Mouse (Mus musculus): ENCODE measurements around the gene Gm10309. TPM values are rescaled to one million over a fixed set of nuclear protein-coding genes. Genes with fewer than 3 reads are reported as not detected.
"Not testable (repeated sequence)": the region's sequence is repeated elsewhere in the genome, so short reads cannot be mapped to it uniquely, and the experiment has no call there.

Gm10309 gene
- polyA plus RNA-seq, 1 experiment: 0.04 TPM

DNA sequence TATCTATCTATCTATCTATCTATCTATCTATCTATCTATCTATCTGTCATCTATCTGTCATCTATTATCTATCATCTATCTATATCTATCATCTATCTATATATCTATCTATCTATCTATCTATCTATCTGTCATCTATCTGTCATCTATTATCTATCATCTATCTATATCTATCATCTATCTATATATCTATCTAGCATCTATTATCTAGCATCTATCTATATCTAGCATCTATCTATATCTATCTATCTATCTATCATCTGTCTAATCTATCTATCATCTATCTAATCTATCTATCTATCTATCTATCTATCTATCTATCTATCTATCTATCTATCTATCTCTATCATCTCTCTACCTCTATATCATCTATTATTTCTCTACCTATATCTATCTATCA is 27.6 kb downstream of the Gm10309 start:
- not testable (repeated sequence) for DNase-seq (ENCODE audit: extremely low spot score in 1 of 2, low spot score in 1 of 2)

DNA sequence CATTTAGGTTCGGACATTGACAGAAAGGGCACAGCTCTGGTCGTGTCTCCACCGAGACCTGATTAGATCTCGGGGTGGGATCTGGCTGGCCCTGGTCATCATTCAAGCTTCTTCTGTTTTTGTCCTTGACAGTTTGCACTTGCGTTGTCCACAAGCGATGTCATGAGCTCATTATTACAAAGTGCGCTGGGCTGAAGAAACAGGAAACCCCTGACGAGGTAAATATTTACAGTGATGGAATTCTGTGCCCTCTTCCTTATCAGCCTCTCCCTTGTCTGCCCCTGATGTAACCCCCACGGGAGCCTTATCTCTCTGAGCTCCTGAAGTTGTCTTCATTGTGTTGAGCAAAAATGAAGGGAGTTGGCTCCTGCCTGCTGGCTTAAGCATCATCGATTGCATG is 28.4 kb downstream of the Gm10309 start:
- no peak for DNase-seq (ENCODE audit: extremely low spot score in 1 of 2, low spot score in 1 of 2)

GRCm38 (mm10) chr17:86471684-86472083 is 33.3 kb downstream of the Gm10309 start:
- peak in 1 of 2 experiments; percentile 72 for DNase-seq (ENCODE audit: extremely low spot score in 1 of 2, low spot score in 1 of 2)

DNA sequence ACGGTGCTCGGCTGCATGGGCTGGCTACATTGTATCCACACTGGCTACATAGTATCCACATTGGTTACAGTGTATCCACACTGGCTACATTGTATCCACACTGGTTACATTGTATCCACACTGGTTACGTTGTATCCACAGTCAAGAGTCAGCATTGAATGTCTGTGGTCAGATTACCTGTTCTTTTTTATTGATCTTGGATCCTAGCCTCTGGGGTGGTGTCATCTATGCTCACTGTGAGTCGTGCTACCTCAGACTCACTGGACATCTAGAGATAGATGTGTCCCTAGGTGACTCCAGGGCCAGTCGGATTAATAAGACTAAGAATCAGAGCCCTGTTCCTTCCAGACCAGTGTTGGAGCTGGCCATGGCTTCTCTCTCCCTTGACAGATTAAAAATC is 34.9 kb downstream of the Gm10309 start:
- DNase-seq (ENCODE audit: extremely low spot score in 1 of 2, low spot score in 1 of 2): no peak

DNA sequence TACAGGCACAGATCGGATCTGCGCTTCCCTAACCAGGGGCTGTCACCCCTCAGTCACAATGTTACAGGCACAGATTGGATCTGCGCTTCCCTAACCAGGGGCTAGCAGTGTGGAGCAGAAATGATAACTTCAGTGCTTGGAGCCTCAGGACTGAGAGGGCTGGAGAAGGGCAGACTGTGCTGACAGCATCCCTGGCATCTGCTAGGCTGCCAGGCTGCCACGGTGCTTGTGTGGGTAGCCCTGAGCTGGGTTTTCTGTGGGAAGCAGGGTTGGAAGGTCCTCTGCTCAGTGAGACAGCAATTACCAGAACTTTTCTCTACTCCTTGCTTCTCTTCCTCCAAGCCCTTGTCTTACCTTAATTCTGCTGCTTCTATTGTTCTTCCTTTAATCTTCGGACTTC is 37.1 kb downstream of the Gm10309 start:
- DNase-seq (ENCODE audit: extremely low spot score in 1 of 2, low spot score in 1 of 2): no peak

DNA sequence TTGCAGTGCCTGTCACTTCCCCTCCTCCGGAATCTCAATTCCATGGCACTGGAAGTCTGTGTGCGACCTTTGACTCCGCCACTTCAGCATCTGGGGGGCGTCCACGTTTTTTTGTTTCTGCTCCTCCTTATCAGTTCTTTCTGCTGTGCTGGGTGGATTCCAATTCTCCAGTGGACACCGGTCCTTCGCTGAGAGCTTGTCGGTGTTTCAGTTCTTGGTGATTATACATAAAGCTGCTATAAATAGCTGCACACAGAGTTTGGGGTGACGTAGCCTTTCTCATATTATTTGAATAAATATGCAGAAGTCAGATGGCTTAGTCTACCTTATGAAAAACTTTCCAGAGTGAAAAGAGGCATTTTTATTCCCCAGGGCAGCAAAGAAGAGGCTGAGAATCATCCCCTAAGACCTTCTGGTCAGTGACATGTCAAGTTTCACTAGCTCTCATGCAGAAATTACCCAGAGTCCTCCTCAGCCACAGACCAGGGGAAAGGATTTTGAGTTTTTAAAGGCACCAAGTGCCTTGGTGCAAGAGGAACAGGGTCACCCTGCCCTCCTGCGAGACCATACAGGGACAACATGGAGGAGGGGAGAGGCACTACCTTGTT is 37.6 kb downstream of the Gm10309 start:
- no peak for DNase-seq (ENCODE audit: extremely low spot score in 1 of 2, low spot score in 1 of 2)

- no peak for DNase-seq (ENCODE audit: extremely low spot score in 1 of 2, low spot score in 1 of 2)
Measured at GRCm38 (mm10) chr17:86466871-86467270, 38.2 kb downstream of the Gm10309 start.

- no peak for DNase-seq (ENCODE audit: extremely low spot score in 1 of 2, low spot score in 1 of 2)
Measured at GRCm38 (mm10) chr17:86466412-86466811, 38.6 kb downstream of the Gm10309 start.

DNA sequence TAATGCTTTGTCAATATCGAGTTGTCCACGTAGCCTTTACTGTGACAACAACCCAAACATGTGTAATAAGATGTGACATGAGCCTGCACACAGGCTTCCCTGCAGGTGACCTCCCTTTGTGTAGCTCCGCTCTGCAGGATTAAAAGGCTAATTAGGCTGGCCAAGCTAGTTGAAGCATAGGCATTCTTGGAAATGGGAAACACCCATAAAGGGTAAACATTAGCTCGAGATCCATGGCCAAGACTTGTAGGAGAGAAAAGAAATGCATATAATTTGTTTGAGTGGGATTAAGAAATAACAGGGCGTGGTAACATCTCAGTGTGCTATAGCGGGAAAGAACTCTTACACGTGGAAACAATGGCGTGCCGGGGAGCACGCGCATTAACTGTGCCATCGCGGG is 39.2 kb downstream of the Gm10309 start:
- no peak for DNase-seq (ENCODE audit: extremely low spot score in 1 of 2, low spot score in 1 of 2)

- peak in 1 of 2 experiments; percentile 55 for DNase-seq (ENCODE audit: extremely low spot score in 1 of 2, low spot score in 1 of 2)
Measured at GRCm38 (mm10) chr17:86464689-86465363, 40.2 kb downstream of the Gm10309 start.

DNA sequence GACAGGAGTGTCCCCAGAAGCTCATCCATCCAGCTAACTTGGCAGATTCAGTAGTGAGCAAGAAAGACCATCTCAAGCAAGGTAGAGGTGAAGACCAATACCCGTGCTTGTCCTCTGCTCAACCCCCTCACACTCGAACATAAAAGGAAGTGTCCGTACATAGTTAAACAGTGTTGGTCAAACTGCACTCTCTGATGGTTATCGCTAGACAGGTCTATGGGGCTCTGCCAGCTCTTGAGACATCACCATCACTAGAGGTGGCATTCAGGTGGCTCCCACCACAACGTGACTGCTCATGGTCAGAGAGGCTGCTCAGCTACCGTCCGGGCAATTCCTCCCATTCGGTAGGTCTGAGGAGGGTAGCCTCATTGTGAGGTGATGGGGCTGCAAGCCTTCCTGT is 40.8 kb downstream of the Gm10309 start:
- DNase-seq (ENCODE audit: extremely low spot score in 1 of 2, low spot score in 1 of 2): no peak

DNA sequence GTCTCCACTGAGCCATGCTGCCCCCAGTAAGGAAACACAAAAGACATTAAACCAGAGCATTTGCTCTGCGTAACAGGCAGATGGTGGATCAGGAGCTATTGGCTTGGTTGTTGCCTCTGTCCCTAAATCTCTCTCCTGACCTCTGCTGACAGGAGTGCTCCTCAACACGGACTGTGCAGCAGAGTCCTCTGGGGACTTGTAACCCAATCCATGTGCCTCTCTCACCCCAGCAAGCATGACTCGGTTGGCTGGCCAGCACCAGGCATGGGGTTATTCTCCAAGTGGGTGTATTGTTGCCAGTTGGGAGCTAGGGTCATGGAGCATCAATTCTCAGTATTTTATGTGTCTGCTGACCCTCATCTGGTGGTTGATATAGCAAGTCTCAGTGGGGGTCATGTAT is 41.7 kb downstream of the Gm10309 start:
- no peak for DNase-seq (ENCODE audit: extremely low spot score in 1 of 2, low spot score in 1 of 2)

DNA sequence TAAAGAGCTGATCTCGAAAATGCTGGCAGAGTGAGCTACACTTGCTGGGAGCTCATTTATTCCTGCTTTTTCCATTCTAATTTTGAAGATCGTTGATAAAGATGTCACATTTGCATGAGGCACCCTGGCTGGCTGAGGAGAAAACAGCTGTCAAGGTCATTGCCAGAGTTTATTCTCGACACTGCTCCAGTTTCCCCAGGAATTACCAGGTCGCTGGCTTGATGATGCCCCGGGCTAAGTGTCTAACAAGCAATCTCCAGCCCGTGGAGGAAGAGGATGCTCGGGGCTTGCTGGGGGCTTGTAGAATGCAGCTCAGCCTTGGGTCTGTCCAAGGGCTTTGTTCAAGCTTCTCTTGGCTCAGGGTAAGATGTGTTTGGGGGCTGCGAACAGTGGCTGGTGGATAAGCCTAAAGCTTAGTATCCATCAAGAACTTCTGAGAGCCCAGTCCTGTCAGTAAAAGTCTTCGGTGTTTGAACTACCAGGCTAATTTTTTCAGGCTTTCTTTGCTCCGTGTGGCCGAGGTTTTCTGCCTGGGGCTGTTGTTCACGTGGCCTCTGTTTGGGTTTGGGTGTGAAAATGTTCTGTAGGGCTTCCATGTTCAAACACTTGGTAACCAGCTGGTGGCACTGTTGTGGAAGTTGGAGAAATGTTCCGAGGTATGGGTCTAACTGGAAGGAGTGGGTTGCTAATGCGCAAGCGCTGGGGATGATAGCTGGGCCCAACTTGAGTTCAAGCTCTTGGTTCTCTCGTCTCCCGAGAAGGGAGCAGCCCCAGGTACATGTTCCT is 44.2 kb downstream of the Gm10309 start:
- DNase-seq (ENCODE audit: extremely low spot score in 1 of 2, low spot score in 1 of 2): no peak

GRCm38 (mm10) chr17:86458302-86458980 is 46.6 kb downstream of the Gm10309 start:
- no peak for DNase-seq (ENCODE audit: extremely low spot score in 1 of 2, low spot score in 1 of 2)

DNA sequence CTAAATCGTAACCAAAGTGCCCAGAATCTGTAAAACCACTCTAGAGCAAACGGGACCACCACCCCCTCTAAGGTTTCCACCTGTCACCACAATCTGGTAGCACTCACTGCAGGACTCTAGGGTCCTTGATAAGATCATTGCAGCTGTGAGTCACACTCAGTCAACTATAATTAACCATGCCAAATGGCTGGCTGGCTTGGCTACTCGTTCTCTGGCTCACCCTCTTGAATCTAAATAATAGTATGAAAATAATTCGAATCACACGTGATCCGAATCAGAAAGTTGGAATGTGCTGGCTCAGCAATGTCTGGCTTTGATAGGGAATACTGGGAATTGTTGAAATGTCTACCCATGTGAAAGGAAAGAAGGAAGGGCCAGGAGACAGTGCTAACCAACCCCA is 48.5 kb downstream of the Gm10309 start:
- DNase-seq (ENCODE audit: extremely low spot score in 1 of 2, low spot score in 1 of 2): no peak

DNA sequence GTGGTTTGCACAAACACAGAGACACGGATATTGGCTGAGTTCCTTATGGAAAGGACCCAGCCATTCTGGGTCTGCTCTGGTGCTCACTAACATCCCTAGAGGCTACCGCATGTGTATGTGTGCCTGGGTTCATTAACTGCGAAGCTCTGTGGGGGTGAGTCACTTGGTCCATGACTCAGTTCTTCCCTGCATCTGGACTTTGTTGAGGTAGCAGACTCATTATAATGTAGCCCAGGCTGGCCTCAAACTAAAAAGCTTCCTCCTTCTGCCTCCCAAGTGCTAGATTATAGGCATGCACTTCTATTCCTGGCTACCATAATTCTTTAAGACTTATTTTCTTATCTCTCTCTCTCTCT is 50.7 kb downstream of the Gm10309 start:
- no peak for DNase-seq (ENCODE audit: extremely low spot score in 1 of 2, low spot score in 1 of 2)

DNA sequence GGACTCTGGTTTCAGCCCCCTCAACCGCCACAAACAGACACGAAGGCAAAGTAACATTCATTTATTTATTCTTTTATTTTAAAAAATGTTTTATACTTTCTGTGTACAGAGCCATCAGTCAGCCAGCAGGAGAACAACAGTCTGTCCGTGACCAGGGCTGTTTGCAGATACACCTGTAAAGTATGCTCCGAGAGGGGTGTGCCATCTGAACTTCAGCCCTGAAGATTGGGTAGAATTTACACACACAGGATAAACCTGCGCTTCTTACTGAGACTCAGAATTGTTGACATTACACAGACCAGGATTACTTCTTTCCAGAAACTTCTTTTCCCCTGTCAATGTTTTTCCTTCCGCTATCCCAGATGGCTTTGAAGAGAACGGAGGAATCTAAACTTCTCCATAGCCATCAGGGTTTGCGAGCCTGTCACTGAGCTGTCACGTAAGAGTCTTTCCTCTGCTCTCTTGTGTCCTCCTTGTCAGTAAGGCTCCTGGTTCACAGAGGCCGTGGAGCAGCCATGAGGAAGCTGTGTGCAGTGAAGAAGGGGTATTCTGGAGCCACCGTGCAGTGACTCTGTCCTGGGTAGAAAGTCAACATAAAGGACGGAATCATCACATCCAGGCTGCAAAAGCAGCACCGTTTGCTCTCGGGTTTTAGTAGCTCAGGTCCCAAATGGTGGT is 51.2 kb downstream of the Gm10309 start:
- DNase-seq (ENCODE audit: extremely low spot score in 1 of 2, low spot score in 1 of 2): no peak

DNA sequence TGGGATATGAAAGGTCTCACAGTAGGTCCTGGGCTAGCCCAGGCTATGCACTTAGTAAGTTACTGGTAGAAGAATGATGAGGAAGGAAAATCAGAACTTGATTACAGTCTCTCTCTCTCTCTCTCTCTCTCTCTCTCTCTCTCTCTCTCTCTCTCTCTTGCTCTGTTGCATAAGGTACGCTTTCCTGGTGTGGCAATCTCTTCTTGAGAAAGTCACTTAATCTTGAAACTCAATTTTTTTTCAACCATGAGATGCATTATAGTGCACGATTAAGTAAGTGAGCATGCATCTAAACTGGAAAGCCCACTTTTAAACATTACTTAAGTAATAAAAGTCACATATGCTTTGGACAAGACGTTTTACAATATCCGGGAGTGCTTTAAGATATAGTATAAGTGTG is 52.1 kb downstream of the Gm10309 start:
- no peak for DNase-seq (ENCODE audit: extremely low spot score in 1 of 2, low spot score in 1 of 2)

All from frontal cortex, adult 2 months (tissue).